Mouse (Mus musculus): ENCODE results near the gene Col6a6. TPM values are rescaled to one million over a fixed set of nuclear protein-coding genes. Genes with fewer than 3 reads are reported as not detected.

Gene Col6a6
- polyA plus RNA-seq, 1 experiment from 2014 or later = 0.13 TPM

GRCm38 (mm10) chr9:105796137-105796536 lies 31.8 kb downstream of the Col6a6 start:
- no peaks in the 10 kb centered on the region for H3K9me3 ChIP-seq (replicated peaks)
- ATAC-seq = no peak
- 80% methylated on average over 6 of the region's 6 CpGs for WGBS (ENCODE audit: insufficient replicate concordance)

GRCm38 (mm10) chr9:105794965-105795364 lies 33.0 kb downstream of the Col6a6 start:
- 38% methylated on average over 4 of the region's 4 CpGs for WGBS (ENCODE audit: insufficient replicate concordance)
- no peak overlapping the region for H3K4me2 ChIP-seq
- no peak overlapping the region for H3K4me3 ChIP-seq
- H3K27me3 ChIP-seq (replicated peaks) = no peaks in the 10 kb centered on the region
- H3K4me1 ChIP-seq = no peaks in the 10 kb centered on the region
- ATAC-seq = no peak
- H3K36me3 ChIP-seq = no peaks in the 10 kb centered on the region
- no peaks in the 10 kb centered on the region for H3K9me3 ChIP-seq (replicated peaks)
- H3K27ac ChIP-seq = no peak overlapping the region
- no peak overlapping the region for H3K9ac ChIP-seq

More at GRCm38 (mm10) chr9:105796137-105796536, 31.8 kb downstream of the Col6a6 start:
- H3K27ac ChIP-seq = no peak overlapping the region
- H3K4me1 ChIP-seq = no peaks in the 10 kb centered on the region
- no peak overlapping the region for H3K9ac ChIP-seq
- no peak overlapping the region for H3K4me2 ChIP-seq
- H3K4me3 ChIP-seq = no peak overlapping the region
- H3K27me3 ChIP-seq (replicated peaks) = no peaks in the 10 kb centered on the region
- no peaks in the 10 kb centered on the region for H3K36me3 ChIP-seq

GRCm38 (mm10) chr9:105791810-105792209 lies 36.1 kb downstream of the Col6a6 start:
- Histone ChIP-seq H3K27me3 (replicated peaks) (no peaks in the 10 kb centered on the region), H3K9me3 (replicated peaks) (no peaks in the 10 kb centered on the region), H3K4me2 (no peak overlapping the region), H3K36me3 (no peaks in the 10 kb centered on the region), H3K27ac (no peak overlapping the region), H3K4me3 (no peak overlapping the region), H3K9ac (no peak overlapping the region), H3K4me1 (no peaks in the 10 kb centered on the region)
- 60% methylated on average over 5 of the region's 5 CpGs for WGBS (ENCODE audit: insufficient replicate concordance)
- no peak for ATAC-seq

GRCm38 (mm10) chr9:105788203-105788602 lies 39.8 kb downstream of the Col6a6 start:
- Histone ChIP-seq H3K4me2 (no peak overlapping the region), H3K9me3 (replicated peaks) (no peaks in the 10 kb centered on the region), H3K36me3 (no peaks in the 10 kb centered on the region), H3K4me1 (no peaks in the 10 kb centered on the region), H3K27ac (no peak overlapping the region), H3K27me3 (replicated peaks) (no peaks in the 10 kb centered on the region), H3K4me3 (no peak overlapping the region), H3K9ac (no peak overlapping the region)
- 64% methylated on average over 3 of the region's 3 CpGs for WGBS (ENCODE audit: insufficient replicate concordance)
- ATAC-seq = no peak

- H3K27me3 ChIP-seq (replicated peaks) = no peaks in the 10 kb centered on the region
- H3K4me3 ChIP-seq = no peak overlapping the region
- ATAC-seq = no peak
- no peak overlapping the region for H3K9ac ChIP-seq
- no peak overlapping the region for H3K27ac ChIP-seq
- no peaks in the 10 kb centered on the region for H3K9me3 ChIP-seq (replicated peaks)
- no peak overlapping the region for H3K4me2 ChIP-seq
- 64% methylated on average over 11 of the region's 11 CpGs for WGBS (ENCODE audit: insufficient replicate concordance)
- H3K36me3 ChIP-seq = no peaks in the 10 kb centered on the region
- H3K4me1 ChIP-seq = no peaks in the 10 kb centered on the region
Observed at GRCm38 (mm10) chr9:105787800-105788199, 40.2 kb downstream of the Col6a6 start.

- H3K27me3 ChIP-seq (replicated peaks) = no peaks in the 10 kb centered on the region
- no peaks in the 10 kb centered on the region for H3K4me1 ChIP-seq
- 0 out of 2 replicates have a peak, but pooled peaks cover 2% of the 10 kb centered on the region for H3K9me3 ChIP-seq (replicated peaks)
- H3K27ac ChIP-seq = no peak overlapping the region
- WGBS (ENCODE audit: insufficient replicate concordance) = 68% methylated on average over 4 of the region's 4 CpGs
- no peak overlapping the region for H3K4me2 ChIP-seq
- H3K36me3 ChIP-seq = no peaks in the 10 kb centered on the region
- no peak for ATAC-seq
- no peak overlapping the region for H3K9ac ChIP-seq
- no peak overlapping the region for H3K4me3 ChIP-seq
Observed at GRCm38 (mm10) chr9:105784026-105784425, 43.9 kb downstream of the Col6a6 start.

- no peak for ATAC-seq
- Histone ChIP-seq H3K9me3 (replicated peaks) (peaks cover 22% of the 10 kb centered on the region; the same call in 1 of the 2 replicates), H3K27me3 (replicated peaks) (no peaks in the 10 kb centered on the region), H3K4me2 (no peak overlapping the region), H3K4me1 (no peaks in the 10 kb centered on the region), H3K4me3 (no peak overlapping the region), H3K9ac (no peak overlapping the region), H3K27ac (no peak overlapping the region), H3K36me3 (no peaks in the 10 kb centered on the region)
- WGBS (ENCODE audit: insufficient replicate concordance) = 78% methylated on average over 15 of the region's 15 CpGs
Observed at GRCm38 (mm10) chr9:105780696-105781095, 47.3 kb downstream of the Col6a6 start.

- no peak overlapping the region for H3K27ac ChIP-seq
- H3K4me3 ChIP-seq = no peak overlapping the region
- WGBS (ENCODE audit: insufficient replicate concordance) = 75% methylated on average over 6 of the region's 6 CpGs
- H3K4me2 ChIP-seq = no peak overlapping the region
- no peak for ATAC-seq
- peaks cover 22% of the 10 kb centered on the region; the same call in 1 of the 2 replicates for H3K9me3 ChIP-seq (replicated peaks)
- no peaks in the 10 kb centered on the region for H3K36me3 ChIP-seq
- H3K9ac ChIP-seq = no peak overlapping the region
- no peaks in the 10 kb centered on the region for H3K4me1 ChIP-seq
- H3K27me3 ChIP-seq (replicated peaks) = no peaks in the 10 kb centered on the region
Observed at GRCm38 (mm10) chr9:105778741-105779140, 49.2 kb downstream of the Col6a6 start.

GRCm38 (mm10) chr9:105774878-105775277 lies 53.1 kb downstream of the Col6a6 start:
- Histone ChIP-seq H3K9me3 (replicated peaks) (peaks cover 22% of the 10 kb centered on the region; the same call in 1 of the 2 replicates), H3K27ac (no peak overlapping the region), H3K9ac (no peak overlapping the region), H3K27me3 (replicated peaks) (no peaks in the 10 kb centered on the region), H3K4me1 (no peaks in the 10 kb centered on the region; the same call in 1 of the 2 replicates), H3K4me3 (no peak overlapping the region), H3K4me2 (no peak overlapping the region), H3K36me3 (no peaks in the 10 kb centered on the region)
- no peak for ATAC-seq
- 66% methylated on average over 7 of the region's 7 CpGs for WGBS (ENCODE audit: insufficient replicate concordance)

- Histone ChIP-seq H3K9me3 (replicated peaks) (peaks cover 22% of the 10 kb centered on the region; the same call in 1 of the 2 replicates), H3K4me1 (no peaks in the 10 kb centered on the region; the same call in 1 of the 2 replicates), H3K4me2 (no peak overlapping the region), H3K9ac (no peak overlapping the region), H3K27ac (no peak overlapping the region), H3K36me3 (no peaks in the 10 kb centered on the region), H3K4me3 (no peak overlapping the region), H3K27me3 (replicated peaks) (no peaks in the 10 kb centered on the region)
- no peak for ATAC-seq
- WGBS (ENCODE audit: insufficient replicate concordance) = 84% methylated on average over 19 of the region's 19 CpGs
Observed at GRCm38 (mm10) chr9:105774321-105774720, 53.6 kb downstream of the Col6a6 start.

GRCm38 (mm10) chr9:105771380-105771779 lies 56.6 kb downstream of the Col6a6 start:
- 46% methylated on average over 3 of the region's 3 CpGs for WGBS (ENCODE audit: insufficient replicate concordance)
- Histone ChIP-seq H3K4me3 (no peak overlapping the region), H3K9me3 (replicated peaks) (peaks cover under 1% of the 10 kb centered on the region; the same call in 1 of the 2 replicates), H3K27ac (no peak overlapping the region), H3K4me2 (no peak overlapping the region), H3K9ac (no peak overlapping the region), H3K36me3 (no peaks in the 10 kb centered on the region), H3K27me3 (replicated peaks) (no peaks in the 10 kb centered on the region), H3K4me1 (no peaks in the 10 kb centered on the region; the same call in 1 of the 2 replicates)
- no peak for ATAC-seq

GRCm38 (mm10) chr9:105770690-105771089 lies 57.3 kb downstream of the Col6a6 start:
- H3K4me3 ChIP-seq = no peak overlapping the region
- no peaks in the 10 kb centered on the region for H3K27me3 ChIP-seq (replicated peaks)
- H3K27ac ChIP-seq = no peak overlapping the region
- no peak overlapping the region for H3K4me2 ChIP-seq
- 58% methylated on average over 7 of the region's 7 CpGs for WGBS (ENCODE audit: insufficient replicate concordance)
- ATAC-seq = no peak
- no peaks in the 10 kb centered on the region; the same call in 1 of the 2 replicates for H3K9me3 ChIP-seq (replicated peaks)
- no peaks in the 10 kb centered on the region; the same call in 1 of the 2 replicates for H3K4me1 ChIP-seq
- no peak overlapping the region for H3K9ac ChIP-seq
- no peaks in the 10 kb centered on the region for H3K36me3 ChIP-seq

- Histone ChIP-seq H3K9ac (no peak overlapping the region), H3K27ac (no peak overlapping the region), H3K4me1 (no peaks in the 10 kb centered on the region; the same call in 1 of the 2 replicates), H3K36me3 (no peaks in the 10 kb centered on the region), H3K4me3 (no peak overlapping the region), H3K4me2 (no peak overlapping the region), H3K9me3 (replicated peaks) (no peaks in the 10 kb centered on the region), H3K27me3 (replicated peaks) (no peaks in the 10 kb centered on the region)
- WGBS (ENCODE audit: insufficient replicate concordance) = 58% methylated on average over 2 of the region's 2 CpGs
- ATAC-seq = no peak
Observed at GRCm38 (mm10) chr9:105765891-105766290, 62.1 kb downstream of the Col6a6 start.

Measured in liver, embryonic 12.5 days (tissue).